Mouse (Mus musculus) lung, postnatal 25 days (tissue): ENCODE measurements around the gene Galnt16.
A peak's percentile ranks its signal among the peaks of the same experiment; 100 is the strongest.

Source experiments
- DNase-seq: peaks from one replicate; pipeline ENCODE4 v3.0.0; 2022; ENCODE audit warnings: low spot score

Gene Galnt16

GRCm38 (mm10) chr12:80517977-80518376 is at the start of gene Galnt16:
Gene Galnt16, plus strand, starts transcription at chr12:80518277.
- no peak for DNase-seq

GRCm38 (mm10) chr12:80470206-80470605 is 47.9 kb upstream of the Galnt16 start:
- DNase-seq, result no peak

GRCm38 (mm10) chr12:80471926-80472325 is 46.2 kb upstream of the Galnt16 start:
- DNase-seq, result no peak

- DNase-seq, result no peak
Measured at GRCm38 (mm10) chr12:80473731-80474130, 44.3 kb upstream of the Galnt16 start.

GRCm38 (mm10) chr12:80479986-80480385 is 38.1 kb upstream of the Galnt16 start:
- DNase-seq, result no peak

GRCm38 (mm10) chr12:80483397-80483796 is 34.7 kb upstream of the Galnt16 start:
- no peak for DNase-seq

- no peak for DNase-seq
Measured at GRCm38 (mm10) chr12:80493311-80493710, 24.8 kb upstream of the Galnt16 start.

GRCm38 (mm10) chr12:80495691-80496090 is 22.4 kb upstream of the Galnt16 start:
- no peak for DNase-seq

GRCm38 (mm10) chr12:80498356-80498755 is 19.7 kb upstream of the Galnt16 start:
- no peak for DNase-seq

- no peak for DNase-seq
Measured at GRCm38 (mm10) chr12:80500506-80500905, 17.6 kb upstream of the Galnt16 start.

- peak; percentile 24 for DNase-seq
Measured at GRCm38 (mm10) chr12:80504718-80505117, 13.4 kb upstream of the Galnt16 start.

- DNase-seq, result peak; percentile 14
Measured at GRCm38 (mm10) chr12:80507041-80507745, 10.9 kb upstream of the Galnt16 start.

GRCm38 (mm10) chr12:80518393-80518756 is 298 bp downstream of the Galnt16 start:
- DNase-seq, result no peak

GRCm38 (mm10) chr12:80518757-80519620 is 912 bp downstream of the Galnt16 start:
- DNase-seq, result no peak

GRCm38 (mm10) chr12:80519621-80520332 is 1.7 kb downstream of the Galnt16 start:
- DNase-seq, result no peak

GRCm38 (mm10) chr12:80522006-80522405 is 3.9 kb downstream of the Galnt16 start:
- no peak for DNase-seq

GRCm38 (mm10) chr12:80524276-80524921 is 6.3 kb downstream of the Galnt16 start:
- DNase-seq, result no peak

- no peak for DNase-seq
Measured at GRCm38 (mm10) chr12:80525513-80525912, 7.4 kb downstream of the Galnt16 start.

GRCm38 (mm10) chr12:80526511-80526910 is 8.4 kb downstream of the Galnt16 start:
- no peak for DNase-seq

GRCm38 (mm10) chr12:80527727-80528389 is 9.8 kb downstream of the Galnt16 start:
- DNase-seq, result no peak

GRCm38 (mm10) chr12:80530052-80530451 is 12.0 kb downstream of the Galnt16 start:
- DNase-seq, result no peak

GRCm38 (mm10) chr12:80530630-80531029 is 12.6 kb downstream of the Galnt16 start:
- no peak for DNase-seq
